Mouse (Mus musculus): Measurements from ENCODE around the gene Mdc1. TPM values are rescaled to one million over a fixed set of nuclear protein-coding genes. Genes with fewer than 3 reads are reported as not detected.

The Mdc1 gene
- polyA plus RNA-seq, 1 experiment from 2014 or later: 14.9 TPM

- Histone ChIP-seq H3K9me3 (no peaks in the 10 kb centered on the region), H3K36me3 (peaks cover 9% of the 10 kb centered on the region; the same call in 1 of the 2 replicates), H3K27me3 (replicated peaks) (no peaks in the 10 kb centered on the region), H3K27ac (0 out of 2 replicates have a peak overlapping the region, but pooled peaks have one; percentile 8), H3K4me3 (replicated peaks) (no peak overlapping the region), H3K4me2 (replicated peaks) (peak overlapping the region; percentile 35; the same call in 1 of the 2 replicates), H3K9ac (0 out of 2 replicates have a peak overlapping the region, but pooled peaks have one; percentile 18), H3K4me1 (replicated peaks) (peaks cover 23% of the 10 kb centered on the region)
- peak; percentile 64 for ATAC-seq
- 29% methylated on average over 21 of the region's 21 CpGs for WGBS
Measured at GRCm38 (mm10) chr17:35873774-35874519, 32.6 kb downstream of the Mdc1 start.

GRCm38 (mm10) chr17:35874721-35875120 lies 33.4 kb downstream of the Mdc1 start:
- ATAC-seq: no peak
- H3K27me3 ChIP-seq (replicated peaks): no peaks in the 10 kb centered on the region
- WGBS: 89% methylated on average over 6 of the region's 6 CpGs
- no peak overlapping the region for H3K4me3 ChIP-seq (replicated peaks)
- H3K9me3 ChIP-seq: no peaks in the 10 kb centered on the region
- H3K36me3 ChIP-seq: peaks cover 9% of the 10 kb centered on the region; the same call in 1 of the 2 replicates
- H3K4me2 ChIP-seq (replicated peaks): no peak overlapping the region
- H3K9ac ChIP-seq: no peak overlapping the region
- no peak overlapping the region for H3K27ac ChIP-seq
- H3K4me1 ChIP-seq (replicated peaks): peaks cover 15% of the 10 kb centered on the region

GRCm38 (mm10) chr17:35879245-35880057 lies 38.1 kb downstream of the Mdc1 start, which contains the start of gene Dhx16:
Gene Dhx16, plus strand, starts transcription at chr17:35879819.
- Histone ChIP-seq H3K27ac (peak within 1 kb of the TSS; percentile 71), H3K9ac (peak within 1 kb of the TSS; percentile 85), H3K9me3 (no peaks in the 10 kb centered on the region), H3K27me3 (replicated peaks) (no peaks in the 10 kb centered on the region), H3K4me3 (replicated peaks) (peak within 1 kb of the TSS; percentile 96), H3K4me1 (replicated peaks) (peaks cover 6% of the 10 kb centered on the region; the same call in 1 of the 2 replicates), H3K36me3 (peaks cover 27% of the 10 kb centered on the region), H3K4me2 (replicated peaks) (peak within 1 kb of the TSS; percentile 73)
- whole genome bisulfite sequencing: 6% methylated on average over 66 of the region's 66 CpGs
- ATAC-seq: peak; percentile 94

GRCm38 (mm10) chr17:35882924-35883323 lies 41.6 kb downstream of the Mdc1 start:
- peaks cover 43% of the 10 kb centered on the region for H3K36me3 ChIP-seq
- 91% methylated on average over 17 of the region's 17 CpGs for WGBS
- H3K9me3 ChIP-seq: no peaks in the 10 kb centered on the region
- no peak for ATAC-seq
- H3K9ac ChIP-seq: no peak overlapping the region
- no peak overlapping the region for H3K4me2 ChIP-seq (replicated peaks)
- no peaks in the 10 kb centered on the region for H3K27me3 ChIP-seq (replicated peaks)
- H3K4me3 ChIP-seq (replicated peaks): no peak overlapping the region
- H3K4me1 ChIP-seq (replicated peaks): peaks cover 6% of the 10 kb centered on the region; the same call in 1 of the 2 replicates
- no peak overlapping the region for H3K27ac ChIP-seq

- Histone ChIP-seq H3K9ac (no peak overlapping the region), H3K36me3 (peaks cover 52% of the 10 kb centered on the region), H3K4me1 (replicated peaks) (peaks cover 6% of the 10 kb centered on the region; the same call in 1 of the 2 replicates), H3K4me3 (replicated peaks) (no peak overlapping the region), H3K4me2 (replicated peaks) (no peak overlapping the region), H3K27me3 (replicated peaks) (no peaks in the 10 kb centered on the region), H3K9me3 (no peaks in the 10 kb centered on the region), H3K27ac (no peak overlapping the region)
- no peak for ATAC-seq
- 97% methylated on average over 14 of the region's 14 CpGs for WGBS
Measured at GRCm38 (mm10) chr17:35883777-35884176, 42.5 kb downstream of the Mdc1 start.

- no peaks in the 10 kb centered on the region for H3K27me3 ChIP-seq (replicated peaks)
- WGBS: 87% methylated on average over 13 of the region's 17 CpGs
- H3K9ac ChIP-seq: no peak overlapping the region
- H3K27ac ChIP-seq: no peak overlapping the region
- ATAC-seq: no peak
- H3K9me3 ChIP-seq: no peaks in the 10 kb centered on the region
- H3K36me3 ChIP-seq: peaks cover 62% of the 10 kb centered on the region
- H3K4me2 ChIP-seq (replicated peaks): no peak overlapping the region
- no peaks in the 10 kb centered on the region for H3K4me1 ChIP-seq (replicated peaks)
- no peak overlapping the region for H3K4me3 ChIP-seq (replicated peaks)
Measured at GRCm38 (mm10) chr17:35887725-35888124, 46.4 kb downstream of the Mdc1 start.

- WGBS: under 1% methylated on average over 84 of the region's 86 CpGs
- H3K4me2 ChIP-seq (replicated peaks): peak within 1 kb of the TSS; percentile 93
- no peaks in the 10 kb centered on the region for H3K27me3 ChIP-seq (replicated peaks)
- H3K36me3 ChIP-seq: peaks cover 10% of the 10 kb centered on the region
- no peaks in the 10 kb centered on the region for H3K9me3 ChIP-seq
- H3K4me1 ChIP-seq (replicated peaks): peaks cover 14% of the 10 kb centered on the region; the same call in 1 of the 2 replicates
- peak within 1 kb of the TSS; percentile 84 for H3K27ac ChIP-seq
- H3K4me3 ChIP-seq (replicated peaks): peak within 1 kb of the TSS; percentile 90
- ATAC-seq: peak; percentile 96
- H3K9ac ChIP-seq: peak within 1 kb of the TSS; percentile 79
Measured at GRCm38 (mm10) chr17:35896781-35897643, 55.7 kb downstream of the Mdc1 start, which contains the start of gene 2310061I04Rik. Gene 2310061I04Rik, minus strand, starts transcription at chr17:35897431.

- no peaks in the 10 kb centered on the region for H3K27me3 ChIP-seq (replicated peaks)
- H3K4me2 ChIP-seq (replicated peaks): peak overlapping the region; percentile 93
- H3K36me3 ChIP-seq: peaks cover 7% of the 10 kb centered on the region
- WGBS: 35% methylated on average over 23 of the region's 23 CpGs
- peak overlapping the region; percentile 79; the same call in 1 of the 2 replicates for H3K9ac ChIP-seq
- H3K4me3 ChIP-seq (replicated peaks): peak overlapping the region; percentile 90
- H3K9me3 ChIP-seq: no peaks in the 10 kb centered on the region
- ATAC-seq: peak; percentile 60
- H3K4me1 ChIP-seq (replicated peaks): peaks cover 14% of the 10 kb centered on the region; the same call in 1 of the 2 replicates
- peak overlapping the region; percentile 10; the same call in 1 of the 2 replicates for H3K27ac ChIP-seq
Measured at GRCm38 (mm10) chr17:35897644-35898573, 56.6 kb downstream of the Mdc1 start.

- Histone ChIP-seq H3K36me3 (peaks cover 9% of the 10 kb centered on the region), H3K4me2 (replicated peaks) (no peak overlapping the region), H3K4me3 (replicated peaks) (no peak overlapping the region), H3K27ac (no peak overlapping the region), H3K27me3 (replicated peaks) (no peaks in the 10 kb centered on the region), H3K9me3 (no peaks in the 10 kb centered on the region), H3K4me1 (replicated peaks) (peaks cover 14% of the 10 kb centered on the region; the same call in 1 of the 2 replicates), H3K9ac (no peak overlapping the region)
- ATAC-seq: no peak
- WGBS: 84% methylated on average over 3 of the region's 3 CpGs
Measured at GRCm38 (mm10) chr17:35900636-35901035, 59.3 kb downstream of the Mdc1 start.

GRCm38 (mm10) chr17:35903343-35903991 lies 62.2 kb downstream of the Mdc1 start:
- Histone ChIP-seq H3K4me3 (replicated peaks) (no peak overlapping the region), H3K27me3 (replicated peaks) (no peaks in the 10 kb centered on the region), H3K4me2 (replicated peaks) (no peak overlapping the region), H3K4me1 (replicated peaks) (no peaks in the 10 kb centered on the region; the same call in 1 of the 2 replicates), H3K36me3 (peaks cover 18% of the 10 kb centered on the region), H3K9me3 (no peaks in the 10 kb centered on the region), H3K9ac (no peak overlapping the region), H3K27ac (no peak overlapping the region)
- WGBS: 88% methylated on average over 9 of the region's 9 CpGs
- no peak for ATAC-seq
